Mouse (Mus musculus) gastrocnemius, postnatal 4 days (tissue): ENCODE results near the gene 3110009E18Rik. TPM values are rescaled to one million over a fixed set of nuclear protein-coding genes. Genes with fewer than 3 reads are reported as not detected.

Source experiments
- total RNA-seq, 2 experiments: library from RNA; stranded (reverse); gene quantifications; 2 replicates each; pipeline ENCODE4 v1.2.3; 2021

The 3110009E18Rik gene
- total RNA-seq, 2 experiments from 2014 or later: 5.5 to 9.0 TPM

Other genes starting within 250 kb of the 3110009E18Rik start
- 1 to 10 TPM; 4.4 to 5.2 TPM for gene Tmem177, start 208.0 kb upstream of the 3110009E18Rik start, total RNA-seq
- not detected for gene Cfap221, start 124.0 kb upstream of the 3110009E18Rik start, total RNA-seq
- gene Sctr, start 114.3 kb upstream of the 3110009E18Rik start, total RNA-seq: 1 to 10 TPM; 2.0 to 2.4 TPM
- 10 to 100 TPM; 11.7 to 16.9 TPM for gene Tmem37, start 47.1 kb upstream of the 3110009E18Rik start, total RNA-seq
- gene Dbi, start 109 bp upstream of the 3110009E18Rik start, total RNA-seq: 100 to 1,000 TPM; 389 to 439 TPM
- gene Steap3, start 151.5 kb downstream of the 3110009E18Rik start, total RNA-seq: 10 to 100 TPM; 44.1 to 46.3 TPM
- not detected for gene C1ql2, start 219.4 kb downstream of the 3110009E18Rik start, total RNA-seq